Mouse (Mus musculus) limb, embryonic 14.5 days (tissue): ENCODE data around the gene Kcnq4. TPM values are rescaled to one million over a fixed set of nuclear protein-coding genes. Genes with fewer than 3 reads are reported as not detected.

Experiments
- ATAC-seq: fragments of 200-750 bp; cut with Nextera tagmentation; 2 replicates; pipeline ENCODE4 v1.8.0; 2017; ENCODE audit warnings: low read depth, moderate number of reproducible peaks, moderate TSS enrichment; ENCODE audit not compliant: low FRiP score
- DNase-seq: peaks from one replicate; pipeline ENCODE4 v3.0.0-alpha.2; 2015; ENCODE audit warnings: low spot score
- H3K27ac ChIP-seq: fragments of 300-500 bp; sonication (generic); replicated peaks from 2 replicates; pipeline ENCODE4 v1.5.1; 2014; ENCODE audit warnings: low read depth, mild to moderate bottlenecking, low read length, moderate library complexity, mixed read lengths
- H3K27me3 ChIP-seq: fragments of 300-500 bp; sonication (generic); 2 replicates; pipeline ENCODE4 v1.6.1; 2014; ENCODE audit warnings: low read length, mixed read lengths; ENCODE audit not compliant: control insufficient read depth, insufficient read depth
- H3K36me3 ChIP-seq: fragments of 300-500 bp; sonication (generic); 2 replicates; pipeline ENCODE4 v1.6.1; 2014; ENCODE audit warnings: mild to moderate bottlenecking, low read length, moderate library complexity, mixed read lengths; ENCODE audit not compliant: control insufficient read depth, insufficient read depth
- H3K4me1 ChIP-seq: fragments of 300-500 bp; sonication (generic); 2 replicates; pipeline ENCODE4 v1.6.1; 2014; ENCODE audit warnings: antibody characterized with exemption, low read length, mixed read lengths; ENCODE audit not compliant: control insufficient read depth, insufficient read depth
- H3K4me2 ChIP-seq: fragments of 300-500 bp; sonication (generic); replicated peaks from 2 replicates; pipeline ENCODE4 v1.6.1; 2014; ENCODE audit warnings: low read depth, mild to moderate bottlenecking, low read length, moderate library complexity; ENCODE audit not compliant: severe bottlenecking
- H3K4me3 ChIP-seq: fragments of 300-500 bp; sonication (generic); replicated peaks from 2 replicates; pipeline ENCODE4 v1.5.1; 2014; ENCODE audit warnings: low read length
- H3K9ac ChIP-seq: fragments of 300-500 bp; sonication (generic); 2 replicates; pipeline ENCODE4 v1.6.1; 2014; ENCODE audit warnings: mild to moderate bottlenecking, low read depth, low read length, moderate library complexity; ENCODE audit not compliant: severe bottlenecking
- H3K9me3 ChIP-seq: fragments of 300-500 bp; sonication (generic); 2 replicates; pipeline ENCODE4 v1.6.1; 2016; ENCODE audit warnings: low read length; ENCODE audit not compliant: control insufficient read depth
- POLR2A ChIP-seq: fragments of 200-500 bp; IDR thresholded peaks from 2 replicates; pipeline ENCODE4 v1.8.0; 2012; ENCODE audit warnings: inconsistent platforms, mild to moderate bottlenecking, moderate library complexity, borderline replicate concordance; ENCODE audit not compliant: insufficient read depth, insufficient read length; ENCODE audit errors: extremely low read depth
- WGBS: fragments of 180-500 bp; shearing (Covaris S2); extraction: QIAGEN DNeasy Blood & Tissue Kit; methylation state at CpG from one replicate; pipeline ENCODE4 v1.1.7; 2014; 5-methylcytosine and 5-hydroxymethylcytosine counted together
- polyA plus RNA-seq, 2 experiments: library from polyadenylated mRNA; depleted of rRNA in 1 of 2; stranded (reverse) in 1 of 2; unstranded in 1 of 2; fragments of >200 nt; fragmentation: Nextera tagmentation in 1 of 2; extraction: Ambion mirVana in 1 of 2; gene quantifications; 2 replicates each; pipeline versions ENCODE4 v1.2.1 to v1.2.3; 2012 to 2014

Kcnq4 gene
- polyA plus RNA-seq, 2 experiments, result 4.0 to 8.5 TPM

DNA sequence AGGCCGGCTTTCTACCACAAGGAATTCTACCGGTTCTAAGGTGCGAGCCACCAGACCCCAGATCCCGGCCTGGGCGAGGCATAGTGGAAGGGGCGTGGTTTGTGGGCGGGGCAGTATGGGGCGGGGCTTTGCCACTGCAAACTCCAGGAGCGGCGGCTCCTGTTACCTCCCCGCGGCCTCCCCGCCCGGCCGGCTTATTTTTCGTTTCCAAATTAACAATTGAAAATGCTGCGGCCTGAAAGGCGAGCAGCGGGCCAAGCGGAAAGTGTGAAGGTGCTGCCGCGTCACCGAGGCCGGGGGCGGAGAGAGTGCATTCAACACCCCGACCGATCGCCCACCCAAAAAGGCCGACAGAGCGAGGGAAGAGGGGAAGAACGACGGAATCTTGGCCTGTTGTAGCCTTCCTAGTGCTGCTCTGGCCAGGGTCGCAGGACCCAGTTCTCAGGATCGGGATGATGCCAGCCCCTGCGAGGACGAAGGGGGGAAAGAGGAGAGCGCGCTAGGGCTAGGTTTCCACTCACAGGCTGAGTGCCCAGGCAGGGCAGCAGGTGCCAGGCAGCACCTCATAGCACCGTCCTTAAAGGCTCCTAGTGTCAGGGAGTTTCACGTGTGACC, 17.3 kb downstream of the Kcnq4 start:
- H3K9me3 ChIP-seq, result no peaks in the 10 kb centered on the region
- WGBS, result under 1% methylated on average over 39 of the region's 40 CpGs
- TF ChIP-seq POLR2A, result no peak
- H3K36me3 ChIP-seq, result no peaks in the 10 kb centered on the region
- ATAC-seq, result peak; percentile 90
- H3K27me3 ChIP-seq, result no peaks in the 10 kb centered on the region
- peak overlapping the region; percentile 46 for H3K9ac ChIP-seq
- DNase-seq, result peak; percentile 77
- peak overlapping the region; percentile 91 for H3K4me2 ChIP-seq
- H3K4me1 ChIP-seq, result peaks cover 14% of the 10 kb centered on the region
- H3K4me3 ChIP-seq, result peak overlapping the region; percentile 44
- H3K27ac ChIP-seq, result no peak overlapping the region

- WGBS, result 31% methylated on average over 6 of the region's 6 CpGs
- H3K9ac ChIP-seq, result no peak overlapping the region
- H3K27ac ChIP-seq, result no peak overlapping the region
- H3K36me3 ChIP-seq, result no peaks in the 10 kb centered on the region
- H3K4me2 ChIP-seq, result peak overlapping the region; percentile 91
- TF ChIP-seq POLR2A, result no peak
- H3K4me1 ChIP-seq, result peaks cover 16% of the 10 kb centered on the region
- peak overlapping the region; percentile 44 for H3K4me3 ChIP-seq
- no peaks in the 10 kb centered on the region for H3K27me3 ChIP-seq
- DNase-seq (no peak), ATAC-seq (no peak)
- no peaks in the 10 kb centered on the region for H3K9me3 ChIP-seq
These were observed 17.8 kb downstream of the Kcnq4 start for GRCm38 (mm10) chr4:120730574-120730973.

GRCm38 (mm10) chr4:120730146-120730545, 18.3 kb downstream of the Kcnq4 start:
- no peaks in the 10 kb centered on the region for H3K36me3 ChIP-seq
- ATAC-seq, result no peak
- H3K4me2 ChIP-seq, result no peak overlapping the region
- no peaks in the 10 kb centered on the region for H3K27me3 ChIP-seq
- no peak for DNase-seq
- no peak overlapping the region for H3K4me3 ChIP-seq
- TF ChIP-seq POLR2A, result no peak
- H3K9ac ChIP-seq, result no peak overlapping the region
- H3K4me1 ChIP-seq, result peaks cover 16% of the 10 kb centered on the region
- no peak overlapping the region for H3K27ac ChIP-seq
- H3K9me3 ChIP-seq, result no peaks in the 10 kb centered on the region
- 56% methylated on average over 6 of the region's 6 CpGs for WGBS

DNA sequence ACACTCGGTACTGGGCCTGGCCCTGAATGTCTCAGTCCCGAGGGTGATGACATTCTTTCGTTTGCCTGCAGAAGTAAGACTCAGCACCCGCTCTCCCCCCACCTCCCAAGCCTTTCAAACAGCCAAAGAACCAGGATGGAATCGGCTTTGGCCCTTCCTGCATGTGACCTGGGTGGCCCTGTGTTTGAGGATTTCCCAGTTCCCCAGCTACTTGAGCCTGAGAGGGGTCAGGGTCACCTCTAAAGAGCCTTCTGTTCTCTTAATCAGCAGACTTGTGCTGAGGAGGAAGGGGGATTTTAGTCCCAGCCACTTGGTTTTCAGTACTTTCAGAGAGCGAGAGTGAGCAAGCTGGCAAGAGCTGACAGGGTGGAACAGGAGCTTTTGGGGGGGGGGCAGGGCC, 19.0 kb downstream of the Kcnq4 start:
- H3K4me1 ChIP-seq, result peaks cover 16% of the 10 kb centered on the region
- 44% methylated on average over 6 of the region's 6 CpGs for WGBS
- ATAC-seq, result no peak
- no peak overlapping the region for H3K4me3 ChIP-seq
- H3K27me3 ChIP-seq, result no peaks in the 10 kb centered on the region
- H3K4me2 ChIP-seq, result no peak overlapping the region
- no peaks in the 10 kb centered on the region for H3K36me3 ChIP-seq
- no peak for TF ChIP-seq POLR2A
- no peaks in the 10 kb centered on the region for H3K9me3 ChIP-seq
- DNase-seq, result no peak
- no peak overlapping the region for H3K27ac ChIP-seq
- no peak overlapping the region for H3K9ac ChIP-seq

DNA sequence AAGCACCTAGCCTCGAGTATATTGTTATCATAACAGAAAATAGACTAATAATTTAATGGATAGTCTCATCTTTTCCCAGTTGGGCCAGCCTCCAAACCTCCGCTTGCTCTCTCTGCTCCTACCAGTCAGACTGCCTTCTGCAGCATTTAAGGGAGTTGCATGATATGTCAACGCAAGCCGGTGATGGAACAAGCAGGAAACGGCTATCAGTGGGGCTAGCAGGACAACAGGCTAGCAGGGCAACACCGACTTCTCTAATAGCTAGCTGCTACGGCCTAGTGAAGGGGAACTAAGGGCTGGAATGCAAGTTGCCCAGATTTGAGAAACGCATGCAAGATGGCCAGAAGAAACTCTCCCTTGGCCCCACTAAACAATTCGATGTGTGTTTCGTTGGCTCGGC, 20.6 kb downstream of the Kcnq4 start:
- no peak for ATAC-seq

GRCm38 (mm10) chr4:120726174-120726573, 22.2 kb downstream of the Kcnq4 start:
- H3K27me3 ChIP-seq, result no peaks in the 10 kb centered on the region
- TF ChIP-seq POLR2A, result no peak
- no peak overlapping the region for H3K4me2 ChIP-seq
- WGBS, result 50% methylated on average over 4 of the region's 4 CpGs
- no peak overlapping the region for H3K4me3 ChIP-seq
- ATAC-seq, result no peak
- no peak overlapping the region for H3K9ac ChIP-seq
- no peaks in the 10 kb centered on the region for H3K36me3 ChIP-seq
- no peak overlapping the region for H3K27ac ChIP-seq
- H3K4me1 ChIP-seq, result peaks cover 11% of the 10 kb centered on the region; the same call in 1 of the 2 replicates
- no peak for DNase-seq
- H3K9me3 ChIP-seq, result no peaks in the 10 kb centered on the region

More for the DNA sequence above, 20.6 kb downstream of the Kcnq4 start:
- 79% methylated on average over 11 of the region's 11 CpGs for WGBS
- no peaks in the 10 kb centered on the region for H3K9me3 ChIP-seq
- no peaks in the 10 kb centered on the region for H3K27me3 ChIP-seq
- no peak overlapping the region for H3K9ac ChIP-seq
- H3K4me1 ChIP-seq, result peaks cover 16% of the 10 kb centered on the region
- DNase-seq, result no peak
- H3K4me3 ChIP-seq, result no peak overlapping the region
- no peak for TF ChIP-seq POLR2A
- H3K27ac ChIP-seq, result no peak overlapping the region
- no peaks in the 10 kb centered on the region for H3K36me3 ChIP-seq
- no peak overlapping the region for H3K4me2 ChIP-seq
